8 mouse cellular contexts compared by ENCODE assay signal in genomic region chr4:24249243-24249970, GRCm38 (mm10).
DNase-seq lines count a peak whose midpoint lies in the region.

No protein-coding gene starts in this region.

- intact Hi-C loops in gastrocnemius, postnatal 14 days (cut with DNase I; ENCODE audit: low total_unique reads) = no loop called here

- peak; percentile 19 for DNase-seq in adrenal gland, postnatal 14 days
- DNase-seq in adrenal gland, adult 8-10 months = no peak
- peak; percentile 18 to 33 for DNase-seq in left cerebral cortex, adult 18-20 months (ENCODE audit: low spot score in 2 of 2)
- DNase-seq in left cerebral cortex, adult 8-10 months (ENCODE audit: low spot score in 2 of 2) = no peak
- DNase-seq in brain, adult 2 months (ENCODE audit: low read depth, low spot score) = peak; percentile 84
- DNase-seq in kidney, postnatal 4 days = peak; percentile 2 to 27
- DNase-seq in spleen, postnatal 10 days (ENCODE audit: low spot score in 2 of 2) = no peak
- no peak for DNase-seq in gastrocnemius, postnatal 14 days

Comparison
In these comparisons a context has a peak if more than half of its experiments do, and no peak if none do; other contexts are left out.
1. DNase-seq: peak in adrenal gland, postnatal 14 days (single experiment), left cerebral cortex, adult 18-20 months (2 of 2), brain, adult 2 months (single experiment) and kidney, postnatal 4 days (2 of 2); none in adrenal gland, adult 8-10 months (single experiment), left cerebral cortex, adult 8-10 months (0 of 2), spleen, postnatal 10 days (0 of 2) and gastrocnemius, postnatal 14 days (single experiment).